Mouse (Mus musculus) CH12.LX (cell line): ENCODE results near the gene Gbgt1.

Experiments
- CTCF ChIP-seq, 2 experiments: IDR thresholded peaks in 1 of 2; conservative IDR thresholded peaks in 1 of 2; 2 replicates each; pipeline ENCODE4 v1.5.1; 2011 to 2012; ENCODE audit warnings: low read depth in 2 of 2, low read length in 2 of 2, improper control_type of control experiment in 1 of 2, inconsistent platforms in 1 of 2, mild to moderate bottlenecking in 1 of 2, moderate library complexity in 1 of 2
- EP300 ChIP-seq: IDR thresholded peaks from 2 replicates; pipeline ENCODE4 v1.6.1; 2011; ENCODE audit warnings: low read length, improper control_type of control experiment
- POLR2A ChIP-seq: IDR thresholded peaks from 2 replicates; pipeline ENCODE4 v1.6.1; 2011; ENCODE audit warnings: low read depth, mild to moderate bottlenecking, improper control_type of control experiment, low read length
- RAD21 ChIP-seq: IDR thresholded peaks from 2 replicates; pipeline ENCODE4 v1.6.1; 2011; ENCODE audit warnings: low read depth, mild to moderate bottlenecking, low read length, improper control_type of control experiment, moderate library complexity
- SMC3 ChIP-seq: IDR thresholded peaks from 2 replicates; pipeline ENCODE4 v1.6.1; 2011; ENCODE audit warnings: low read depth, low read length, improper control_type of control experiment

DNA sequence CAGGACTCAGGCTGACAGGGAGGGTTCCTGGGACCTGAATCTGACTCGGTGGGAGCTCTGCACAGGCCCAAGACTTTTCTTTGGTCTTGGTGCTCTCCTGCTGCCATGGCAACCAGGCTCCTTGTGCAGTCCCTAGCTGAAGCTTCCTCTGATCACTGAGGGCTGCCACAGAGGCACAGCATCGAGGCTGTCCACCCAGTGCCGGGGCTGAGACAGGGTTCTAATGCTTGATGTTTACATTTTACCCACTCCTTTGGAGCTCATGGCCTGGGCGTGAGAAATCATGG is 40.9 kb downstream of the Gbgt1 start:
- TF ChIP-seq CTCF (conservative IDR thresholded peaks at IDR 0.05 in 1 of 2, IDR thresholded peaks at IDR 0.05 in 1 of 2; ENCODE audit: low read depth in 2 of 2, low read length in 2 of 2): no peak
- no peak for TF ChIP-seq POLR2A
- TF ChIP-seq RAD21: no peak
- TF ChIP-seq SMC3: no peak
- TF ChIP-seq EP300: no peak
